Comparison of ENCODE assay signal across 22 mouse cellular contexts in the genomic region with DNA sequence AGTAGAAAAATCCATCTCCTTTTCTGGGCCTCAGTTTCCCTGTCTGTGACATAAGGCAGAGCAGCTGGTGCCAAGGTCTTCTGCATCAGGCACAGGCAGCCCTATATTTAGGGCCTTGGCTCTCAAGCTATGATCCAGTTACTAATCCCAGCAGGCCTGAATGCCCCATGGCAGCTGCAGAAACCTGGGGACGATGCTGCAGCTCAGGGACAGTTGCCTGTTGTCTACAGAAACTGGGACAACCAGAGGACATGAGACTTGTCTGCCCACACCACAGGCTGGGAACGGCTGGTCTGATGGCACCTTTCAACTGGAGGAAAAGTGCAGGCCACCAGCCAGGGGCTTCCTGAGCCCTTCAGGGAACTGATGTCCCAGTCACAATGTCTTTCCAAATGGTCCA. TPM values are rescaled to one million over a fixed set of nuclear protein-coding genes. Genes with fewer than 3 reads are reported as not detected.
DNase-seq lines count a peak whose midpoint lies in the region; ATAC-seq lines count a peak whose summit lies in the region.
"Had no signal": no experiment of that assay in that cellular context is flagged by ENCODE, and none has a peak within 500 bp of the region (broad histone marks: within the 10 kb centered on the region; RNA-seq: fewer than 3 reads in every experiment).

A gene (minus strand): TSS at position 226 of the 400 bp plus-strand sequence.

- WGBS in midbrain, embryonic 10.5 days = 59% methylated on average over 2 of the region's 2 CpGs
- whole genome bisulfite sequencing in midbrain, embryonic 15.5 days = 44% methylated on average over 2 of the region's 2 CpGs
- 64% methylated on average over 2 of the region's 2 CpGs for WGBS in embryonic facial prominence, embryonic 10.5 days
- WGBS in limb, embryonic 12.5 days = 60% methylated on average over 2 of the region's 2 CpGs

- peaks cover 34% of the 10 kb centered on the region for H3K4me1 ChIP-seq in midbrain, embryonic 10.5 days
- peaks cover 33% of the 10 kb centered on the region for H3K4me1 ChIP-seq in midbrain, embryonic 15.5 days
- peaks cover 33% of the 10 kb centered on the region for H3K4me1 ChIP-seq in embryonic facial prominence, embryonic 10.5 days
- peaks cover 53% of the 10 kb centered on the region for H3K4me1 ChIP-seq in limb, embryonic 12.5 days (replicated peaks)

- H3K27ac ChIP-seq in midbrain, embryonic 10.5 days (replicated peaks) = peak within 1 kb of the TSS; percentile 69
- no peak within 1 kb of the TSS for H3K27ac ChIP-seq in midbrain, embryonic 15.5 days
- H3K27ac ChIP-seq in embryonic facial prominence, embryonic 10.5 days (replicated peaks) = peak within 1 kb of the TSS; percentile 59; the same call in 1 of the 2 replicates
- peak within 1 kb of the TSS; percentile 35; the same call in 1 of the 2 replicates for H3K27ac ChIP-seq in limb, embryonic 12.5 days

- H3K36me3 ChIP-seq in midbrain, embryonic 10.5 days = no peaks in the 10 kb centered on the region
- H3K36me3 ChIP-seq in midbrain, embryonic 15.5 days (replicated peaks) = no peaks in the 10 kb centered on the region
- H3K36me3 ChIP-seq in embryonic facial prominence, embryonic 10.5 days (replicated peaks) = no peaks in the 10 kb centered on the region
- no peaks in the 10 kb centered on the region for H3K36me3 ChIP-seq in limb, embryonic 12.5 days
- H3K36me3 ChIP-seq: G1E had no signal

- H3K4me2 ChIP-seq in midbrain, embryonic 15.5 days = no peak within 1 kb of the TSS
- no peak within 1 kb of the TSS for H3K4me2 ChIP-seq in limb, embryonic 12.5 days

- H3K27me3 ChIP-seq in midbrain, embryonic 10.5 days (ENCODE audit: low read depth, poor library complexity, severe bottlenecking) = peaks cover 5% of the 10 kb centered on the region; the same call in 1 of the 2 replicates
- H3K27me3 ChIP-seq in midbrain, embryonic 15.5 days (replicated peaks) = no peaks in the 10 kb centered on the region
- no peaks in the 10 kb centered on the region for H3K27me3 ChIP-seq in embryonic facial prominence, embryonic 10.5 days (replicated peaks; ENCODE audit: low read depth, poor library complexity, severe bottlenecking)
- peaks cover 37% of the 10 kb centered on the region for H3K27me3 ChIP-seq in limb, embryonic 12.5 days

- DNase-seq in heart, adult 11 months = peak; percentile 93
- no peak for DNase-seq in heart, adult 18-20 months
- DNase-seq in midbrain, embryonic 10.5 days (ENCODE audit: low spot score) = no peak
- DNase-seq in embryonic facial prominence, embryonic 10.5 days (ENCODE audit: low spot score) = no peak
- DNase-seq in layer of hippocampus, postnatal 10 days (ENCODE audit: low spot score in 2 of 2) = no peak
- DNase-seq in adipocyte (ENCODE audit: low spot score) = no peak
- DNase-seq: cerebellum, postnatal 25 days; kidney, postnatal 14 days; lung, adult 18-20 months; lung, postnatal 36 days; thymus, postnatal 4 days had no signal

- no peaks in the 10 kb centered on the region for H3K9me3 ChIP-seq in midbrain, embryonic 10.5 days (replicated peaks)
- no peaks in the 10 kb centered on the region for H3K9me3 ChIP-seq in midbrain, embryonic 15.5 days
- H3K9me3 ChIP-seq in embryonic facial prominence, embryonic 10.5 days = no peaks in the 10 kb centered on the region
- H3K9me3 ChIP-seq in limb, embryonic 12.5 days = no peaks in the 10 kb centered on the region
- H3K9me3 ChIP-seq: G1E had no signal

- no peak within 1 kb of the TSS for H3K9ac ChIP-seq in midbrain, embryonic 15.5 days
- H3K9ac ChIP-seq in limb, embryonic 12.5 days (replicated peaks) = no peak within 1 kb of the TSS

- H3K4me3 ChIP-seq in midbrain, embryonic 10.5 days = no peak within 1 kb of the TSS
- H3K4me3 ChIP-seq in midbrain, embryonic 15.5 days = no peak within 1 kb of the TSS
- H3K4me3 ChIP-seq in embryonic facial prominence, embryonic 10.5 days = no peak within 1 kb of the TSS
- no peak within 1 kb of the TSS for H3K4me3 ChIP-seq in limb, embryonic 12.5 days (replicated peaks)

- no peak for ATAC-seq in midbrain, embryonic 15.5 days (replicated peaks)
- ATAC-seq in limb, embryonic 12.5 days (ENCODE audit: insufficient number of reproducible peaks, insufficient read depth, low FRiP score, low TSS enrichment, low read depth) = no peak
- ATAC-seq: intestine, postnatal 0 days had no signal

RNA-seq across cellular contexts. Expression of the gene that starts here (rescaled TPM):
- not detected for total RNA-seq in heart, adult 18-20 months (2021)
- polyA plus RNA-seq in midbrain, embryonic 10.5 days (2016; fragmentation: Nextera tagmentation; extraction: Ambion mirVana) = not detected in 2 replicates
- not detected in 2 replicates for polyA plus RNA-seq in midbrain, embryonic 15.5 days (2015; fragmentation: Nextera tagmentation; extraction: Ambion mirVana)
- not detected in 2 replicates for polyA plus RNA-seq in embryonic facial prominence, embryonic 10.5 days (2016; fragmentation: Nextera tagmentation; extraction: Ambion mirVana)
- polyA plus RNA-seq in limb, embryonic 12.5 days (2016; fragmentation: Nextera tagmentation; extraction: Ambion mirVana) = not detected in 2 replicates
- under 1 TPM in 1 of 2 experiments, not detected in 1; 0.18 TPM for total RNA-seq in layer of hippocampus, postnatal 10 days (2021)
- total RNA-seq: adrenal gland, adult 18-20 months; G1E; hematopoietic stem cell, adult 5-6 weeks; liver, adult 2 months had no signal
- polyA plus RNA-seq: G1E; gonadal fat pad, adult 2 months; heart, embryonic 14.5 days; intestine, postnatal 0 days; liver, adult 2 months; neural tube, embryonic 14.5 days; testis, adult 2 months had no signal
